Mouse (Mus musculus) bone marrow macrophage, adult 2 months (primary cell): Measurements from ENCODE around the gene Mfsd11. TPM values are rescaled to one million over a fixed set of nuclear protein-coding genes. Genes with fewer than 3 reads are reported as not detected.

Source experiments
- H3K27ac ChIP-seq: 2 replicates; pipeline ENCODE4 v1.5.1; 2012; ENCODE audit warnings: low read depth, low read length; ENCODE audit not compliant: insufficient read depth
- H3K4me1 ChIP-seq: 2 replicates; pipeline ENCODE4 v1.6.1; 2012; ENCODE audit warnings: low read length; ENCODE audit not compliant: control insufficient read depth, insufficient read depth
- H3K4me3 ChIP-seq: 2 replicates; pipeline ENCODE4 v1.5.1; 2012; ENCODE audit warnings: mild to moderate bottlenecking, low read length, moderate library complexity; ENCODE audit not compliant: insufficient read depth
- CTCF ChIP-seq: IDR thresholded peaks from 2 replicates; pipeline ENCODE4 v1.5.1; 2012; ENCODE audit warnings: low read depth, mild to moderate bottlenecking, low read length, moderate library complexity
- POLR2A ChIP-seq: IDR thresholded peaks from 2 replicates; pipeline ENCODE4 v1.6.1; 2012; ENCODE audit warnings: mild to moderate bottlenecking, low read depth, low read length, borderline replicate concordance
- polyA plus RNA-seq: library from polyadenylated mRNA; stranded (reverse); fragments of >200 nt; gene quantifications from 2 replicates; pipeline ENCODE4 v1.2.4, GENCODE M21; 2012; ENCODE audit not compliant: missing spikeins, insufficient read depth, insufficient read length

Gene Mfsd11
- polyA plus RNA-seq = 108 and 110 TPM in 2 replicates

DNA sequence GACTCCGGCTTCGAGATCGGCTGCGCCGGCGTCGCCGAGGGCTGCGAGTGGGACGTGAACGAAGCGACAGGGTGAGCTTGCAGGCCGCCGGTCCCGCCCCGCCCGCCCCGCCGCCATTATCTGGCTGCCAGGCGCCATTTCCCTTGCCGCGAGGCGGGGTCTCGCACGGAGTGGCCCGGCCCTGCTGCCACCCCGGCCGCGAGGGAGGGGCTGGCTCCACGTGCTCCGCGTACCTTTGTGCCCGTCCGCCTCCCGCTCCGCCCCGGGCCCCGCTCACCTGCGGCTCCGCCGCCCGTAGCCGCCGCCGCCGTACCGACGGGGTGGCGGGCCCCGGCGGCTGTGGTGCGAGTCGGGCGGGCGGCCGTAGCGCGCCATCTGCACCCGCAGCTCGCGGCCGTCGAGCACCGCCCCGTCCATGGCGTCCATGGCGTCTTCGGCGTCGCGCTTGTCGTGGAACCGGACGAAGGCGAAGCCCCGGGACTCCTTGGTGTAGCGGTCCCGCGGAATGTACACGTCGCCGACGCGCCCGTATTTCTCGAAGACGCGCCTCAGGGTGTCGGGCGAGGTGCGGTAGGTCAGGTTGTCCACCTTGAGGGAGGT is at the start of gene Mfsd11:
TSS of gene Mfsd11 (plus strand) at position 150 of the 600 bp plus-strand sequence.
- no peak for TF ChIP-seq CTCF
- TF ChIP-seq POLR2A = no peak
- Histone ChIP-seq H3K4me3 (peak within 1 kb of the TSS; percentile 97), H3K4me1 (peaks cover 10% of the 10 kb centered on the region), H3K27ac (peak within 1 kb of the TSS; percentile 97)

DNA sequence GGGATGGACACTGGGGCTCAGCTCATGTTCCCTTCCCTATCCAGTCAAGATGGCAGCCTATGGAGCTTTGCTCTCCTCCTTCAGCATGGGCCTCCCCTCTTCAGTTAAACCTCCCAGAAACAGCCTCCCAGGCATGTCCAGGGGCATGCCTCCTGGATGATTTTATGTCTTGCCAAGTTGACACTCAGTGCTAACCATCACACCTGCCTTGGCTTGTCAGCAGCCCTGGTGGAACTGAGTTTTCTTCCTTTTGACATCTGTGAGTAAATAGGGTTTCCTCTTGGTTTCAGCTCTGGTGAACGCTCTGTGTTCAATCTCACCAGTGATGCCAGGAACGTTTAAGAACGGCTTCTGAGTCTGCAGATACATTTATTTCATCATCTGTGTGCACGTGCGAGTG is 49.5 kb upstream of the Mfsd11 start:
- H3K4me3 ChIP-seq = no peak overlapping the region
- peaks cover 4% of the 10 kb centered on the region for H3K4me1 ChIP-seq
- H3K27ac ChIP-seq = no peak overlapping the region
- no peak for TF ChIP-seq POLR2A
- TF ChIP-seq CTCF = no peak

DNA sequence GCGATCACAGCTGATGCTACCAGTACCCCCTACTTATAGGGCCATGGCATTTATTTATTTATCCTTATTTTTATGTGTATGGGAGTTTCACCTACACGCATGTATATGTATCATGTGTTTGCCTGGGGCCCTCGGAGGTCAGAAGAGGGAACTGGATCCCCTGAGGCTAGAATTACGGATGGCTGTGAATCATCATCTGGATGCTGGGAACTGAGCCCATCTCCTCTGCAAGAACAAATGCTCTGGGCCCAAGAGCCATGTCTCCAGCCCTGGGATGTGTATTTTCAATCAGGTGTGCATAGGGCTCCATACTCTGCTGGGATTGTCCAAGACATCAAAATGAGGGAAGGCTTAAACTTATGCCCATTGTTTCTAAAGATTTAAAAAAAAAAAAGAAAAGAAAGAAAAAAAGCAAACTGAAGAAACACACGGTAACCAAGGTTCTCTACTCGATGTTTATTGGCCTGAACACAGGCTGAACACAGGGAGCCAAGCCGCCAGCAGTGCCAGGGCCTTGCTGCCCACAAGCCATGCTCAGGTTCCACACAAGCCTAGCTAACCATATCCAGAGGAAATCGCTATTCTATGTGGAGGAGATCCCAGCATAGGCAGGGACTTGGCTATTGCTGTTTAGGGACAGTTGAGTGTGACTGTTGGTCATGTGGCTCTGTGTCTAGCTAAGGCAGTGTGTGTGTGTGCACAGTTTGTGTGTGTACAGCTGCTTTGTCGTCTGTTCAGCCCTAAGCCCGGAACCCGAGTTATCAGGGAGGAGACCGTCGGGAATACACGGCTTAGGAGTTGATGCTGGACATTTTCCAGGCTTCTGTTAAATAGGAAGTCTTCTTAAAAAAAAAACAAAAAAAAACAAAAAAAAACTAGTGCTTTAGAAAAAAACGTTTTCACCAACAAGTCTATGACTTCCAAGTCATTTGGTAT is 45.8 kb upstream of the Mfsd11 start:
- Histone ChIP-seq H3K4me1 (peaks cover 12% of the 10 kb centered on the region), H3K27ac (no peak overlapping the region), H3K4me3 (no peak overlapping the region)
- no peak for TF ChIP-seq POLR2A
- TF ChIP-seq CTCF = no peak

DNA sequence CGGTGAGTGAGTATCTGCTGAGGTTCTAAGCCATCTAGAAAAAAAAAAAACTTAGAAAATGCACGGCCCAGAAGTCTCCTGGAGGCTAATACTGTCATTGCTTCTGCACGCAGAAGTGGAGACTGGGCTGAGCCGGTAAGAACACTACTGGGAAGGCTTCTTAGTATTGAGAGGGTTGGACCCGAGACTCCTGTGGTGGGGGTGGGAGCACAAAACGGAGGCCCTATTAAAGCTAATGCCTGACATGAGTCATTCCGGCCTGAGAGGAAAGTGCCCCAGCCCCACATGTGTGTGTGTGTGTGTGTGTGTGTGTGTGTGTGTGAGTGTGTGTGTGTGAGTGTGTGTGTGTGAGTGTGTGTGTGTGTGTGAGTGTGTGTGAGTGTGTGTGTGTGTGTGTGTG is 45.1 kb upstream of the Mfsd11 start:
- H3K27ac ChIP-seq = no peak overlapping the region

DNA sequence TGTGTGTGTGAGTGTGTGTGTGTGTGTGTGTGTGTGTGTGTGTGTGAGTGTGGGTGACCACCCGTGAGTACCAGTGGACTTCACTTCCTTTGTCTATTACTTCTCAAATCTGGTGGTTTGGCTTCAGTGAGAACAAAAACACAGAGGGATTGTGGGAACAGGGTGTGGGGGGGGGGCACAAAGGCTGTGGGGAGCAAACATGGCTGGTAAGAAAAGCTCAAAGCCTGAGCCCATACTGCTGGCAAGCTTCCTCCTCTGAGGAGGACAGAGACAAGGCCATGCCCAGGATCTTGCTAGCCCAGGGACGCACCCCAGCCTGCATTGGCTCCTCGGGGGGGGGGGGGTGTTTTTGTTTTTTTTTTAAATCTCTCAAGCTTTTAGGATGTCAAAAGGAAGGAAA is 44.7 kb upstream of the Mfsd11 start:
- H3K27ac ChIP-seq = no peak overlapping the region
- no peak for TF ChIP-seq POLR2A
- TF ChIP-seq CTCF = no peak
- peaks cover 12% of the 10 kb centered on the region for H3K4me1 ChIP-seq
- H3K4me3 ChIP-seq = no peak overlapping the region

More for the DNA sequence above, 45.1 kb upstream of the Mfsd11 start:
- Histone ChIP-seq H3K4me1 (peaks cover 12% of the 10 kb centered on the region), H3K4me3 (no peak overlapping the region)
- no peak for TF ChIP-seq POLR2A
- TF ChIP-seq CTCF = no peak

DNA sequence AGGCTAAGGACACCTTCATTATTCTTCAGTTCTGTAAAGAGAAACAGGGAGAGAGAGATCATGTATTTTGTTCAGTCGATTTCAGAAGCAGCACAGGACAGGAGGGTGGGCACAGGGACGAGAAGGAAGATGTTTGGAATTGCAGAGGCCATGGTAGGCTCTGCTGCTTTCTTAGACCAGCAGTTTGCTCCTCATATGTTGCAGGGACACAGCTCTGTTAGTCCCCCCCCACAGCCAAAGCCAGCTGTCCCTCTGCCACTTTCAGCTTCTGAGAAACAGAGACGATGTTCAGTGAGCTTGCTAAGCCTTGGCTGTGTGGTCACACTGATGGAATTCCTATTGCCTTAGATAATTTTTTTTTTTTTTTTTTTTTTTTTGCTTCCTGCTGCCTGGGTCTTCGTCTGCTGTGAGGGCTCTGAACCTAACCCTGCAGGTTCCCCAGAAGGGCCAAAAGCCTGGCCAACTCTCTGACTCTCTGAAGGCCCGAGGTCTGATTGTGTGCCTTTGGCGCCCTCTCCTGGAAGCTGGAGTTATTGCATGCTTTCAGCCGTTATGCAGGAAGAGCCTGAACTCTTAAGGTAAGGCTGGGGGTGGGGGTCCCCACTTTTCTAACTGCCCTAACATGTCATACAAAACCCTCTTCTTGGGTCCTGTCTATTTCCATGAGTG is 44.2 kb upstream of the Mfsd11 start:
- TF ChIP-seq CTCF = peak; percentile 87
- TF ChIP-seq POLR2A = no peak
- Histone ChIP-seq H3K4me3 (no peak overlapping the region), H3K27ac (no peak overlapping the region), H3K4me1 (peaks cover 12% of the 10 kb centered on the region)

DNA sequence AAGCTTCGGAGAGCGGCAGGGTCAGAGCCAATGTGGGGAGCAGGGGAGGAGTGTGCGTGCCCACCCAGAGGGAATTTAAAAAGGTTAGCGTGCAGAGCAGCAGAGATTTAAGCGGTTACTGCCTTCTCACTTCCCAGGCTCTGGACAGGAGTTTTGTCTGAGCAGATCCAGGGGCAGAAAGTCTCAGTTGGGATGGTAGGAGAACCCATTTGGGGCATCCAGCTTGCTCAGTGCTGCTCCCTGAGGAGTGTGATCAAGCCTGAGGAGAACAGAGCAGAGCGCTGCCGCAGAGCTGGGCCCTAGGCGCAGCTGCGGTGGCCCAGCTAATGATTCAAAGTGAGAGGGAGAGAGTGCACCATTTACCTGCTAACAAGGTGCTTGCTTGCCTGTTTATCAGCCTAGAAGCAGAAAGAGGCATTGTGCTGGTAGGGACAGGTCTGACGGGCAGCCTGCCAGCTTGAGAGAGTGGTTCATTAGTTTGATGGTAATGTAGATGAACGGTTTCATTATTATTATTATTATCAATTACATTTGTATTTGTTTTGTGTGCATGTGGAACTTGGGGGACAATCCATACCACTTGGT is 43.3 kb upstream of the Mfsd11 start:
- TF ChIP-seq CTCF (no peak), POLR2A (no peak)
- H3K27ac ChIP-seq = no peak overlapping the region
- H3K4me1 ChIP-seq = peaks cover 15% of the 10 kb centered on the region
- H3K4me3 ChIP-seq = no peak overlapping the region

DNA sequence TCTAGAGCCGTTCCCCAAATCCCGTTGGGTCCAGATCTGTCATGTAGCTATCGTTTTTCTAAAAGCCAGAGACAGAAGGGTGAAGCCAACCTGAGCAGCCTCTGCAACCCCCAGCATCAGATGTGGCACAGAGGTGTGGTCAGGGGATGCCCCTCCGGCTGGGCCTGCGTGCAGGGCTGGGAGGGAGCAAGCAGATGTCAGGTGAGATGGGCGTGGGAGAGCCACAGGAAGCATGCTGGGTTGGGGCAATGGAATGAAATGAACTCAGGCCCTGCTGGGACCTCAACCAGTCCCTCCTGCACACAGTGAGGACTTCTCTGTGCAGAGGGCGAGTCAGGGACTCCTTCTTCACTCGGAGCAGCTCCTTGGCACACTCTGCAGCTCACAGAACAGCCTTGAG is 42.7 kb upstream of the Mfsd11 start:
- TF ChIP-seq POLR2A (no peak), CTCF (no peak)
- H3K27ac ChIP-seq = no peak overlapping the region

DNA sequence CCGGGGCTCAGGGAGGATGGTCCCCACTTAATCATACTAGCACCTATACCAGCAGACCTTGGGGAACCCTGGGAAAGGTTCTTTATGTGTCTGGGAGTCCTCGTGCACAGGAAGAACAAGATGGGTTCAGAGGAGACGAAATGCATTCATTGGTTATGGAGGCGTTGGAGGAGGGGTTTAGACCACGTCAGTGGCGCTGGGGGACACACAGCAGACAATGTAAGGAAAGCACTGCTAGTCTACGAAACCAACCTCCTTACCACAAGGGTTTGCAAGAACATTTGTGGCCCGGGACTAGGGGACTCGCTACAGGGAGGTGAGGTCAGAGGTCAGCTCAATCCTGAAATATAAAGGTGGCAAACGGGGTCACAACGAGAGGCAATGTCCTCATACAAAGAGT is 41.7 kb upstream of the Mfsd11 start:
- TF ChIP-seq CTCF = no peak
- TF ChIP-seq POLR2A = no peak
- H3K27ac ChIP-seq = no peak overlapping the region
- H3K4me3 ChIP-seq = peak overlapping the region; percentile 39; the same call in 1 of the 2 replicates
- peaks cover 20% of the 10 kb centered on the region for H3K4me1 ChIP-seq

More for the DNA sequence above, 42.7 kb upstream of the Mfsd11 start:
- no peak overlapping the region for H3K4me3 ChIP-seq
- H3K4me1 ChIP-seq = peaks cover 20% of the 10 kb centered on the region
